Mouse (Mus musculus): Measurements from ENCODE around the gene Trim71. TPM values are rescaled to one million over a fixed set of nuclear protein-coding genes. Genes with fewer than 3 reads are reported as not detected.
"Not testable (repeated sequence)": the region's sequence is repeated elsewhere in the genome, so short reads cannot be mapped to it uniquely, and the experiment has no call there.

The Trim71 gene
- total RNA-seq, 2 experiments from 2014 or later = not detected

DNA sequence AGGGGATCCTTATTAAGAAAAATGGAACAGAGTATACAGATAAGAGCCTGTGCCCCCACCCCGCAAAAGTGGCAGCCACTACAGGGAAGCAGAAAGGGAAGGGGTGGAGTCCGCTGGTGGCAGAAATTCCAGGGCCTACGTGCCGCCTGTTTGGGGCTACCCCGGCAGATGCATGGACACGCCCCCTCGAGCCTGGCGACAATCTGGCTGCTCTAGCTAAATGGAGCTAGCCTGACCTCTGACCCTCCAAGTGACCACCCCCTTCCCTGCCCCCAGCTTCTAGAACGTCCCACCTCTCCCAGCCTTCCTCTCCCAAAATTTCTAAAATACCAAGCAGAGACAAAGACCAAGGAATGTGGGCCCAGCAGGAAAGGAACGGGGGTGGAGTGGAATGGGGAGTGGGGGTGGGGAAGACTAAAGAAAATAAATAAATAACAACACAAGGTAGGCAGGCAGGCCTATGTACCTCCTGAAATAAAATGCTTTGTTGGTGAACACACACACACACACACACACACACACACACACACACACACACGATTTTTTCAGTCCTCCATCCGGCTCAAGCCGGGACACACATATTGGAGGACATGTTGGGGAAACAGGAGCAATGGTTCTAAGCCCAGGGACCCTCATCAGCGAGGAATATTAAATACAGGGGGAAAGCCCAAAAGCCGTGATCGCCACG, 36.0 kb downstream of the Trim71 start:
- intact Hi-C loops (cut with DNase I) = no loop called here
- DNase-seq = peak; percentile 18 to 36

DNA sequence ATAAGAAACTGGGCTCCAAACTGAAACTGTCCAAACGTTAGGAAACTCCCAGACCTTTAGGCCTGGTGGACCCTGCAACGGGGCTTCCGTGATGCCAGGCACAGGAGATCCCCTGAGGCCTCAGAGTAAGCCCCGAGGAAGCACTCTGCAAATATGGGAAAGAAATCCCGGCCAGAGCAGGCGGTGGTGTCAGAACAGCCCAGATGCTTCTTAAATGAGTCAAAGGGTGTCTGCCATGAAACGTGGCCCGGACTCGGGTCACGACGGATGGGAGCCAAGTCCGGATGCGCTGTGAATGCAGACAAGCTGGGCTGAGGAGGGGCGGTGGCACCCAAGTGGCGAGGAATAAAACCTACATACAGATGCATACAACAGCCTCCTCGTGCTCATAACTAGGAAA, 37.1 kb downstream of the Trim71 start:
- DNase-seq = peak; percentile 64 to 70
- intact Hi-C loops (cut with DNase I) = no loop called here

DNA sequence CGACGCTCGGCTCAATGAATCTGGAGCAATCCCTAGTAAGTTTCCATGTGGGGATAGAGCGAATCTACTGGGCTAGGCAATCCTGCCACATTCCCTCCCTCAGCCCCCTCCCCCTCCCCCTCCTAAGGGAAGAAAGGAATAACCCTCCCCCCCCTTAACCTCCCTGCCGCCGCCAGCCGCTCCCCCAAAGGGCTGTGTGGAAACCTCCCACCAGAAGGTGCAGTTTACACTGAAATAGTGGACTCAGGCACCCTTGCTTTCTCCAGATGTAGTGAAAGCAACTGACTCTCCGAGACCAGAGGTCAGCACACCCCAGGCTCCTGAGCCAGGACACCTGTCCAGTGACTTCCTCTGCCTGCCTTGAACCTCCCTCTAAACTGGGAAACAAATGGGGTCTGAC, 37.6 kb downstream of the Trim71 start:
- intact Hi-C loops (cut with DNase I) = no loop called here
- no peak for DNase-seq

DNA sequence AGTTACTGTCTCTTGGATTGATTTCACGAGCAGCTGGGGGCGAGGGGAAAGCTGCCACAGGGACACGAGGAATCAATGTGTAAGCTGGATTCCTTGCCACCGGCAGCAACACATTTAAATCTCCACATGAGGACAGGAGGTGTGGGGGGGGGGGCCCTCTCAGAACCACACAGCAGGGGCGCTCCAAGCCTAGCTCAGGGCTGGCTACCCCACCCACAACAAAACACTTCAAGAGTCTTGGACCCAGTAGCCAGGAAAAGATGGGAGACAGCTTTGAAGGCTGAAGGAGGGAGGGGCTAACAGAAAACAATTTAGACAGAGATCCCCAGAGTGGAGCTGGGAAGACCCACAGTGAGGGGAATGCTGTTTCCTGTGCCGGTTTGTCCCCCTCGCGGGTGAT, 38.3 kb downstream of the Trim71 start:
- intact Hi-C loops (cut with DNase I) = no loop called here
- DNase-seq = no peak

DNA sequence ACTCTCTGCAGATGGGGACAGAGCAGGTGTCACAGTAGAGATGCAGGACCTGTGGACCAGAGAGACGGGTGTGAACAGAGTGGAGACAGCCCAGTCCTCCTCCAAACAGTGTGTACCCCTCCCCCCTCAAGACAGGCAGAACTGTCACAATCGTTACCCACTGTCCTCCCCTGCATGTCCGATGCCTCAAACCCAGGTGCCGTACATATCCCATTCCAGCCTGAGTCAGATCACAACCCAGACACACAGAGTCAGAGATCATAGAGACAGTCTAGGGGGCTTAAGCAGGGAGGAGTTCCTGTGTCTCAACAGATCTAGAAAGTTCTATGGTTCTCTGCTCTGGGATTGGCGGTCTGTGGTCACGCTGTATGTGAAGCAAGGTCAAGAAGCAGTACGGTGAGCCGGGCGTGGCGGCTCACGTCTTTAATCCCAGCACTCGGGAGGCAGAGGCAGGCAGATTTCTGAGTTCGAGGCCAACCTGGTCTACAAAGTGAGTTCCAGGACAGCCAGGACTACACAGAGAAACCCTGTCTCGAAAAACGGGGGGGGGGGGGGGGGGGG, 39.0 kb downstream of the Trim71 start:
- DNase-seq = no peak
- intact Hi-C loops (cut with DNase I) = no loop called here

DNA sequence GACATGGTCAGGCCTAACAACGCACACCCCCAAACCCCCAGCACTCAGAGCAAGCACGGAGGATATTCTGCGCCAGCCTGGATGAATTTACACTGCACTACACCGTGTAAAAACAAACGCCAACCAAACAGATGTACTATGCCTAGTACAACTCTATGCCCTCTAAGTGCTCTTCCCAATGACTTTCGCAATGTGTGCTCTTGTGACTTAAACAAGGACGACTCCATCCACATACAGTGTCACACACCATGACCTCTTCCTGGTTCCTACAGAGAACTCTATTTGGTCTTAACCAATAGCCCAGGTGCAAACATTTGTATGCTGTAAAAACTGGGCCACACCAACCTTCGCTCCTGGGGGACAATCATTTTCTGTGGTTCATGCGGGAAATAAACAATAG, 41.7 kb downstream of the Trim71 start:
- intact Hi-C loops (cut with DNase I) = no loop called here

DNA sequence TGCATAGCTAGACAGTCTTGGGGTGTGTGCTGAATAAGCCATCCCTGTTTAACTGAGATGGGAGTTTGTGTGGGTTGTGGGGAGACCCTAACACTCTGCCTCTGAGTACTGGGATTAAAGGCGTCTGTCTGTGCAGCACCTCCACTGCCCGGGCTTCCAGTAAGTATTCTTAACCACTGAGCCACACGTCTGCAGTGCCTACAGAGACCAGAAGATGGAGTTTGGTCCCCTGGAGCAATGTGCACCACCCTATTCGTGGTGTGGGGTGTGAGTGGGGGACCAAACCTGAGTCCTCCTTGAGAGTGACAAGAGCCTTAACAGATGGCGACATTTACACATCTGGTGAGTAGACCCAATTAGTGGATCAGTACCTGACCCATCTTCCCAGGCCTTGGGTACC, 42.1 kb downstream of the Trim71 start:
- intact Hi-C loops (cut with DNase I) = no loop called here

More for the DNA sequence above, 41.7 kb downstream of the Trim71 start:
- DNase-seq = no peak

DNA sequence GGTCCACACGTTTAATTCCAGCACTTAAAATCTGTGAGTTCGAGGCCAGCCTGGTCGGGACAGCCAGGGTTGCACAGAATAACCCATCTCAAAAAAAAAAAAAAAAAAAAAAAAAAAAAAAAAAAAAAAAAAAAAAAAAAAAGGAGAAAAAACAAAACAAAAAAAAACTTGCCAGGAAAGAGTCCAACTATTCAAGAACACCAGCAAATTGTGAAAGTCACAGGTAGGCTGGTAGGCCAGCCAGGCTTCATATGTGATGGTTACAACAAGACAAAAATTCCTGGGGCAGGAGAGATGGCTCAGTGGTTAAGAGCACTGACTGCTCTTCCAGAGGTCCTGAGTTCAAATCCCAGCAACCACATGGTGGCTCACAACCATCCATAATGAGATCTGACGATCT, 43.6 kb downstream of the Trim71 start:
- intact Hi-C loops (cut with DNase I); DNase-seq: not testable (repeated sequence)

More for the DNA sequence above, 42.1 kb downstream of the Trim71 start:
- no peak for DNase-seq

DNA sequence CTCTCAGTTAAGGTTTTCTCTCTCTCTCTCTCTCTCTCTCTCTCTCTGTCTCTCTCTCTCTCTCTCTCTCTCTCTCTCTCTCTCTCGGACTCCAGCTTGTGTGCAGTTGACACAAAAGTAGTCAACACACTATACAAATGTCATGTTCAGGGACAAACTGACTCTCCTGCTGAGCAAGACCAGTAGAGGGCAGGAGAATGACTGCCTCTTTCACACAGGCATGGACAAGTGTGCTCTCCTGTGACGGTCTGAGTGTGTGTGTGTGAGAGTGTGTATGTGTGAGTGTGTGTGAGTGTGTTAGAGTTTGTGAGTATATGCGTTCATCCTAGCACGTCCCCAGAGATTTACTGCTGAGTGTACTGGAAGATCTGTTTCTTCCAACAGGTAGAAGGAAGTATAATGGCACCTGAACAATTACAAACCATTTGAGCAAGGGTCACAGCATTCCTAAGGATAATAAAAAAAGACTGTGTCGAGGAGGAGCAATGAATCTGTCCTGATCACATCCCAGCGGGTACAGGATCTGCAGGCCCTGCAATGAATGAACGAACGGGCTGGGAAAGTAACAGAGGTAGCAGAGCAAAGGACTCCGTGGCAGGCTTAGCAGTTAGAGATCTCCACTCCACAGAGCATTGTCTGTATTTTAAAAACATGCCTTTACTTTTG, 45.2 kb downstream of the Trim71 start:
- DNase-seq = no peak
- intact Hi-C loops (cut with DNase I) = no loop called here

DNA sequence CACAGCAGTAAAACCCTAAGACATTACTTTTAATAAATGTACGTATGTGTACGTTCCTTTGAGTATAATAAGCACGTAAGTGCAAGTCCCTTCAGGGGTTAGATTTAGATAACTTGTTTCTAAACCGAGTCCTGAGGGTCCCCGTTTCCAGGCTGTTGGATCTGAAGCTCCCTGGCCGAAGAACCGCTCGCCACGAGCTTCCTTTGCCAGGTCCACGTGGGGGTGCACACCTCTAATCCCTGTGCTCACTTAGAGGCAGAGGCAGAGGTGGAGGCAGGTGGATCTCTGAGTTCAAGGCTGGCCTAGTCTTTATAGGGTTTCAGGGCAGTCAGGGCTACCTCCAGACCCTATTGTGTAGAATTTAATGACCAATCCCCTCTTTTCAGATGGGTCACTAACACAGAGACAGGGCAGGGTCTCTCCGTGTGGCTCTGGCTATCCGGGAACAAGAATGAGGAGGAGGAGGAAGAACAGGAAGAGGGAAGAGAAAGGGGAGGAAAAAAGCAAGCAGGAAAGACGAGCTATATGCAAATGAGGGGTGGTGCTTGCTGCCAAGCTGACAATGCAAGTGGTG, 46.2 kb downstream of the Trim71 start:
- no peak for DNase-seq
- intact Hi-C loops (cut with DNase I) = no loop called here

DNA sequence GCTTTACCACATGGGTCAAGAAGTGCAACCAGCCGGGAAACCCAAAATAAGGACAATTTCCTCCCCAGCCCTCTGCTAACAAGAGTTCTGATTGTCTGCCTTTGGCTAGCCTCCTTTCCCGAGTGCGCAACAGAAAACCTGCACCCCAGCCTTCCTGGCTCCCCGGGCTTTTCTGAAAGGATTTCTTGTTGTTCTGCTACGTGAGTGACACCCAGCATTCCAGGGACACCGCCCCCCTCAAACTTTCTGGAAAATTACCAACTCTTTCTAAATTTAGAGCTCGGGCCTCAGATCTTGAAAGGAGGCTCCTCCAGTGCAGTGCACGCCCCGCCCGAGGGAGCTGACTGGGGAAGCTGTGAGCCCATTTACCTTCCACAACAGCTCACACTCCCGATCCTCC, 48.8 kb downstream of the Trim71 start, which contains the start of gene C130032M10Rik:
Gene C130032M10Rik (plus strand): TSS at position 334 of the 400 bp plus-strand sequence.
- DNase-seq = no peak
- intact Hi-C loops (cut with DNase I) = no loop called here

DNA sequence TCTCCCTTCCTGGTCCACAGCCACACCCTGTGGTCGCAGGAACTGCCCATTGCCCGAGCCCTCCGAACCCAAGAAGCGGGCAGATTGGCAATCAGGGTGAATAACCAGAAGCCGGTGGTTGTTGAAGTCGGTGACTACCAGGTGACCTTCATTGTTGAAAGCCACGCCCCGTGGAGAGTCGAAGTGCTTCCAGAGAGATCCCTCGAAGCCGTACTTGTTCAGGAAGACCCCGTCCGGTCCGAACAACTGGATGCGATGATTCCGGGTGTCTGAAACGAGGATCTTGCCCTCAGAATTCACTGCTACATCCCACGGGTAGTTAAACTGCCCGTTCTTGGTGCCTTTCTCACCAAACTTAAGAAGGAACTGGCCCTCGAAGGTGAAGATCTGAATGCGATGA, 51.3 kb downstream of the Trim71 start:
- no peak for DNase-seq
- intact Hi-C loops (cut with DNase I) = no loop called here

DNA sequence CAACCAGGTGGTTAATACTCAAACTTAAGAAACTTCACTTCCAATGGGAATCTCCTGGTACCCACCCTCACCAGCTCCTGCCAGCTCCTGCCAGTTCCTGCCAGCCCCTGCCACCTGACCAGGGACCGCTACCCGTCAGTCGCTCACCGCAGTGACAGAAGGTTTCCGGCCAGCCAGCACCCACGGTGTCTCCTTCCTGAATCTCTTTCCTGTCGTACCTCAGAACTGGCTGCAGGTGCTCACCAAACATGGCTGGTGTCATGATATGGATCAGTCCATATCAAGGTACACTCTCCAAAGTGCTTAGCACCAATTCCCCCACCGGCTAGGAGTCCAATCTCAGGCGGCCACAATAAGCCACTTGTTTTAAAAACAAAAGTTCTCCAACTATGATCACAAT, 54.4 kb downstream of the Trim71 start:
- no peak for DNase-seq
- intact Hi-C loops (cut with DNase I) = no loop called here

DNA sequence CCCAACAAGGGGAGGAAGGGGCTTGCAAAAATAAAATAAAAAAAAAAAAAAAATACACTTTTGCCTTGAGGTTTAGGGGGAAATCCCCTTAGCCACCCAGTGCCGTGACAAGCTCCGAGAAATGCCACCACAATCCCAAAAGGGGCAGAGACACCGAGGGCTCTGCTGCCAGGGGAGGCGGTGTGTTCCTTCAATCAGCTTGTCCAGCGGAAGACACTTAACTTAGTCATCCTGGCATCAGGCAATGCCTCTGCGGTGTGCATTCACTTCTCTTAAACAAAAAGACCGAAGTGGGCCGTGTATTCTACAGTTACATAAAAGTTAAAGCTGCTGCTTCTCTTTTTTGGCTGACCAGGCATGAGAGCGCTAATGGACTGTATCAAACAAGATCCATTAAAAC, 56.7 kb downstream of the Trim71 start:
- no peak for DNase-seq
- intact Hi-C loops (cut with DNase I) = no loop called here

DNA sequence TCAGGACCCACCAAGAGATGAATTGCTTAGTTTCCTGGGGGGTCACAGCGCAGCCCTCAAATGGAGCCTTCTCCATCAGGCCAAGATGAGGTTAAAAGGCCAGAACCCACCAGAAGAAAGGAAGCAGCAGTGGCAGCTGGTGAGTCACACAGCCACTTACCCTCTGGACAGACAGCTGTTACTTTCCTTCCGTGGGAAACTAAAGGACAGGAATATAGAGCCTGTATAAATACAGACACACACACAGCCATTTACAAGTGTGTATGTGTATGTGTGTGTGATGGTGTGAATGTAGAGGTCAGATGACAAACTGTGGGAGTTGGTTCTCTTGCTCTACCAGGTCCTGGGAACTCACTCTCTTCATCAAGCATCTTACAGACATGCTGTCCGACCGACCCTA, 57.6 kb downstream of the Trim71 start:
- intact Hi-C loops (cut with DNase I) = no loop called here
- DNase-seq = no peak

DNA sequence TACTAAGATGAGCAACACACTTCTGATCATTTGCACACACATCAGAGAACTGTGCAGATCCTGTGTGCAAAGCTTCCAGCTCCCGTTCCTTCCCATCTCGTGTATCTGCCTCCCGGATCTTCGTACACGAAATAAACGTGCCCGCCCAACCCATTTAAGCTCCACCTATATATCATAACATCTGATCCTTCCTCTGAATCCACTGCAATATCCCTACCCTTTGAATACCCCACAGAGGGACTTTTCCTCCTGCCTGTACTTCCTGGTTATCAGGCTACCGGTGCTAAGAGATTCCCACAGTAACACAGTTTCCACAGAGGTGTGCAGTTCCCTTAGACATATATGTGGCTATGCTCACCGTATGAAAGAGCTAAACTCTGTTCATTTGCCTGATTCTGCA, 59.4 kb downstream of the Trim71 start, which contains the start of gene Ccr4:
Gene Ccr4 (minus strand): TSS at position 101 of the 400 bp plus-strand sequence.
- DNase-seq = no peak
- intact Hi-C loops (cut with DNase I) = no loop called here

DNA sequence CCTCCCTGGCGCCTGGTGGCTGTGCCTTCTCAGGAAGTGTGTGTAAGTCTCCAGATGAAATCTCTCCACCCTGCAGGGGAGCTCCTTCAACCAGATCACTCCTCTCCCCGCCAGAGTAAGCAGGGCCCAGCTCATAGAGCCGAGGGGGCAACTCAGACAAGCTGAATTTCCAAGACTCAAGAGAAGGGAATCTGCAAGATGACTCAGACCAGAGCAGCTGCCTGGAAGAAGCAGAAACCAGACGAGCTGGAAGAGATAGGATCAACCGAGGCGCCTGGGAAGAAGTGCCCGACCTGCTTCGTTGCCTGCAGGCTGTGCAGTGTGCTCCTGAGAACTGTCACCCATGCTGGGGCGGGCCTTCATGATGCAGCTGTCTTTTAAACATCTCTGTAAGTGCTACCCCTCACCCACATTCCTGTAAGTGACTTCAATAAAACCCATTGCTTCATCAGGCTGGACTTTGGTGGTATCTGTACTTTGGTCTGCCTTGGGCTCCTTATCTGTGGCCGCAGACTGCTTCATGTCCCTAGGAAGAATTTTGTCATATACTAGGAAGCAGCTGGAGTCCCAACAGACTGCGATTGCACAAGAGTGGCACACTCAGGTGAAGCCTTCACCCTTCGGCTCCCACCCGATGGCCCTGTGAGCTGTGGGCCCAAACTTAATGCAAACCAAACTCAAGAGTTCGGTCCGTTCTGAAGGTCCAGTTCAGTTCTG, 61.3 kb downstream of the Trim71 start:
- intact Hi-C loops (cut with DNase I) = no loop called here
- DNase-seq = no peak

DNA sequence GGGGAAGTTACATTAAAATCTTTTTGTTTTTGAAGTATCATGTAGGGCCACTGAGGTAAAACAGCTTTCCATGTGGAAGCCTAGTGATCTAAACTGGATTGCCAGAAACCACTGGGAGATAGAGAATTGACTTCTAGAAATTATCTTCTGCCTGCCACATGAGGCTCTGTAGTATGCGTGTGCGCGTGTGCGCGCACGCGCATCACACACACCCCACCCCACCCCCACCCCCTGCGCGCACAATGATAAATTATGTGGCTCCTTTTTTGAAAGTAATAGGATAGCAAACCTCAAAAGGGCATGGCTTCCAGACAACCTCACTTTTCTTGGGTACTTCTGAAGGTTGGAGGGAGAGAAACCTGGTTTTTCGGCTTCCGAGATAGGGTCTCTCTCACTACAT, 62.3 kb downstream of the Trim71 start:
- intact Hi-C loops (cut with DNase I) = no loop called here
- DNase-seq = no peak

DNA sequence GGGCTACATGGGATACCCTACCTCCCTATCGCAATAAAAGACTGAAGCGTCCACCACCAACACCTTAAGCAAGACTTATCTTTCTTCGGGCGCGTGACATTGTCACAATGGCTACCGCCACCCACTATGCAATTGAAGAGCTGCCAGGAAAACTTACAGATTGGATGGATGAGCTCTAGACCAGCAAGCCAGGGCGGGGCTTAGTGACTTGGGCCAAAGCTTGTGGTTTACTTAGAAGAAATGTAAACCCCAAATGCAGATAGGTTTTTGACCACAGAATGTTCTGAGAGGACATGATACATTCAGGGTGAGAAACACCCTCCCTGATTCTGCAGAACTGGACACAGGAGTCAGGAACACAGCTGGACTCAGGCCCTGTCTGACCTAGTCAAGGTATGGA, 63.1 kb downstream of the Trim71 start:
- DNase-seq = no peak
- intact Hi-C loops (cut with DNase I) = no loop called here

DNA sequence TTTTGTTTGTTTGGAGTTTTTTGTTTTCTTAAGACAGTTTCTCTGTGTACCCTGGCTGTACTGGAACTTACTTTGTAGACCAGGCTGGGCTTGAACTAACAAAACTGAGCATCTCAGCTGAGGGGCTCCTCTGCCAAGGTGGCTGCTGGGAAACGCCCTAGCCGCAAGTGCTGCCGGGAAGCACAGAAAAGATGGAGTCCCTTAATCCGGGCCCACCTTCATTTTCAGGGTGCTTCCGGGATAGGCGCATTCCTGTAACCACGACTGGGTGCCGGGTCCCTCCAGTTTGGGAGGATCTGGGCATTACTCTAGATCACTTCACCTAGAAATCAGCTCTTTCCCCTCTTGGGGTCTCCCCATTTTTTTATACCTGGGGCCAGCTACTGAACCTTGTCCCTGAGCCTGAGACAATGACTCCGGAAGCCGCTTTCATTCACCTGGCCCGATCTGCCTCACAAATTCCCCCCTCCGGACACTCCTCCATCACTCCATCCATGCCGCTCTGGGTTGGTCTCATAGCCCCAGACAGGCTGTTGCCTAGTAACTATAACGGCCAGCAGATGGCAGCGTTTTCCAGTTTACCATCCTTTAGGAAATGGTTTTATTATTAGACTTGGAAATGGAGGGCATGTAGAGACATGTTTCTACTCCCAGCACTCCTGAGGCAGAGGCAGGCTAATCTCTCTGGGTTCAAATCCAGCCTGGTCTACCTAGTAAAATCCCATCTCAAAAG, 64.2 kb downstream of the Trim71 start:
- DNase-seq = peak; percentile 58 to 73
- intact Hi-C loops (cut with DNase I) = loop anchor here (1.0 to 10.0 kb wide), 3 partner anchors 81 to 185 kb away; no protein-coding TSS in a partner anchor
